Mouse (Mus musculus) ES-E14 (cell line): ENCODE measurements around the gene 4930539E08Rik. TPM values are rescaled to one million over a fixed set of nuclear protein-coding genes. Genes with fewer than 3 reads are reported as not detected.
A peak's percentile ranks its signal among the peaks of the same experiment; 100 is the strongest.

Experiments used
- DNase-seq: peaks from one replicate; pipeline ENCODE4 v3.0.0-alpha.2; 2013; ENCODE audit warnings: low read depth, low spot score
- H3K27ac ChIP-seq: 2 replicates; pipeline ENCODE4 v1.5.1; 2012; ENCODE audit warnings: low read depth, mild to moderate bottlenecking, low read length, moderate library complexity, mixed read lengths; ENCODE audit not compliant: poor library complexity, insufficient read depth, severe bottlenecking
- H3K36me3 ChIP-seq: 2 replicates; pipeline ENCODE4 v1.6.1; 2012; ENCODE audit warnings: mild to moderate bottlenecking, low read length, moderate library complexity, mixed read lengths; ENCODE audit not compliant: control insufficient read depth, poor library complexity, insufficient read depth, severe bottlenecking
- H3K4me1 ChIP-seq, 2 experiments: fragments of 150-350 bp in 1 of 2; sonication (generic) in 1 of 2; 2 replicates each; pipeline ENCODE4 v1.6.1; 2012; ENCODE audit warnings: low read length in 2 of 2, mild to moderate bottlenecking in 1 of 2, mixed read lengths in 1 of 2; ENCODE audit not compliant: control insufficient read depth in 2 of 2, insufficient read depth in 2 of 2, poor library complexity in 1 of 2
- H3K4me3 ChIP-seq, 2 experiments: fragments of 150-350 bp in 1 of 2; sonication (generic) in 1 of 2; 2 replicates each; pipeline ENCODE4 v1.5.1; 2012; ENCODE audit warnings: low read length in 2 of 2, low read depth in 1 of 2, mild to moderate bottlenecking in 1 of 2, mixed read lengths in 1 of 2; ENCODE audit not compliant: insufficient read depth in 1 of 2, poor library complexity in 1 of 2, severe bottlenecking in 1 of 2
- H3K9ac ChIP-seq: 2 replicates; pipeline ENCODE4 v1.6.1; 2012; ENCODE audit warnings: low read depth, mild to moderate bottlenecking, low read length, mixed read lengths; ENCODE audit not compliant: poor library complexity, insufficient read depth, severe bottlenecking
- H3K9me3 ChIP-seq: fragments of 150-350 bp; sonication (generic); 2 replicates; pipeline ENCODE4 v1.6.1; 2012; ENCODE audit warnings: low read depth, mild to moderate bottlenecking, low read length; ENCODE audit not compliant: control insufficient read depth, insufficient read depth
- CHD2 ChIP-seq: IDR thresholded peaks from 2 replicates; pipeline ENCODE4 v1.6.1; 2014; ENCODE audit warnings: mild to moderate bottlenecking, low read depth, low read length, inconsistent platforms
- HCFC1 ChIP-seq: IDR thresholded peaks from 2 replicates; pipeline ENCODE4 v1.6.1; 2012; ENCODE audit warnings: low read length, inconsistent platforms, borderline replicate concordance; ENCODE audit not compliant: insufficient read depth
- MAFK ChIP-seq: IDR thresholded peaks from 2 replicates; pipeline ENCODE4 v1.6.1; 2014; ENCODE audit warnings: mild to moderate bottlenecking, low read depth, low read length, inconsistent platforms; ENCODE audit not compliant: insufficient read depth
- ZC3H11A ChIP-seq: IDR thresholded peaks from 2 replicates; pipeline ENCODE4 v1.6.1; 2012; ENCODE audit warnings: low read depth, mild to moderate bottlenecking, inconsistent platforms, low read length, borderline replicate concordance
- ZNF384 ChIP-seq: IDR thresholded peaks from 2 replicates; pipeline ENCODE4 v1.6.1; 2012; ENCODE audit warnings: low read depth, low read length, inconsistent platforms
- in situ Hi-C, 2 experiments: fragments of 600-800 bp; cut with MboI; formaldehyde crosslinking; loops; one replicate each; pipeline ENCODE4 v1.15.1; 2025; ENCODE audit warnings: low sequenced_read_pairs in 2 of 2, inconsistent platforms in 1 of 2; ENCODE audit not compliant: unreplicated experiment in 2 of 2
- total RNA-seq: library from RNA; depleted of rRNA; stranded (reverse); fragments of 300-350 nt; gene quantifications from 2 replicates; pipeline ENCODE4 v1.2.3, GENCODE M21; 2012

The 4930539E08Rik gene
- total RNA-seq, 1 experiment = 1.2 TPM

DNA sequence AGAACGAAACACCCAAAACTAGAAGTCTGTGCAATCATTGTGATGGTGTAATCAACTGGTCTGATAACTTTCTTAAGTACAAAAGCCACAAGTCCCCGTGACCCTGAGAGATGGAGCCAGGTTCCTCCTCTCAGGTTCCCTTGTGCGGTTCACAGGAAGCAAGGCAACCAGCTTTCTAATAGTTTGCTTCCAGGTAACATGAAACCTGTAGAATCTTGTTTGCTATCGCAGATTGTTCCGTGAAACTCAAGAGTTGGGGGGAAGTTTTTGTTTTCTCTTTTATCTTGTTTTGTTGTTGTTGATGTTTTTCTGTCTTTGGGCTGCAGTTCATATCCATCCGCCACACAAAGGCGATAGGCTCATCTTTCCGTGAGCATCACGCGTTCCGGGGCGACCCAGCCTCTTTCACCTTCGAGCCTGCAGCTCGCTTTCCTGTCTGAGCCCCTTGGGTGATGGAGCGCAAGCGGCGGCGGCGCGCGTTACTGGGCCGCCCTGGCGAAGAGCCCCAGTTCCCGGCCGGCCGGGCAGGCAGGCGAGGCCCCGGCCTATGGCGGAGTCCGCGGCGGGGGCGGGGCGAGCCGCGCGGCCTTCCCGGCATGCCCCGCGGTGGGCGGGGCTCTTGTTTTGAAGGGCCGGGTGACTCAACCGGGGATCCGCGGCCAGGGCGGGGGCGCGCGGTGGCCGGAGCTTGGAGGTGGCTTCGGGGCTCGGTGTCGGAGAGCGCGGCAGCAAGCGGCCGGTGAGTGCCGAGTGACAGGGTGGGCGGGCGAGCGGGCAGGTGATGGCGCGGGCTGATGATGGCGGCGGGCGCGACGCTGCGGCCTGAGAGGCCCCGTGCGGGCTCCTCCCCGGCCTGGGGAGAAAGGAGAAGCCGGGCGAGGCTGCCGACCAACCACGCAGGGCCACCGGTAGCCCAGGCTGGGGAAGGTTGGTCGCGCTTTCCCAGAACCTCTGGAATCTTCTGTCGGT is 37.0 kb upstream of the 4930539E08Rik start, which contains the start of gene Kctd20:
Gene Kctd20 (plus strand): TSS at position 120 of the 969 bp plus-strand sequence.
- peak within 1 kb of the TSS; percentile 91 for H3K27ac ChIP-seq
- peaks cover 2% of the 10 kb centered on the region; the same call in 1 of the 2 replicates for H3K36me3 ChIP-seq
- H3K9me3 ChIP-seq = no peaks in the 10 kb centered on the region
- TF ChIP-seq MAFK (no peak), CHD2 (no peak), ZNF384 (no peak), ZC3H11A (no peak), HCFC1 (peak; percentile 75; the same call in 1 of the 2 replicates)
- peak within 1 kb of the TSS; percentile 76 to 92 for H3K4me3 ChIP-seq
- peaks cover 6 to 7% of the 10 kb centered on the region in 2 experiments; a peak in 3 of 4 replicates for H3K4me1 ChIP-seq
- peak within 1 kb of the TSS; percentile 94 for H3K9ac ChIP-seq
- peak; percentile 72 for DNase-seq
- in situ Hi-C loops = no loop called here

DNA sequence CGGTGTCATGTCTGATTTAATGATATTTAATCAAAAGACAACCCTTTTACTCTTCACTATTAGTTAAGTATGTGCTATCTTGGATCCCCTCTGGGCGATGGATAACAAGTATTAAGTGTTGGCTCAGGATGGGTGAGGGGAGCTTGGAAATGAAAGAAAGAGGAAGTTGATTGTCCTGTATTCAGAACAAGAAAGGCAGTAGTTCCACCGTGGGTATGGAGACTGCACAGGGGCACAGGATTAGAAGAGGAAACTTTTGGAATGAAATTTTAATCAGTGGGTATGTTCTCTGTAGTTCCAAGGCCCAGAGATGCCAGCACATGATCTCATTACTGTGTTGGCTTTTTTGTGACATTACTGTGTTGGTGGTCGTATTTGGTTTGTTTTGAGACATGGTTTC is 35.6 kb upstream of the 4930539E08Rik start:
- DNase-seq = no peak
- H3K9ac ChIP-seq = no peak overlapping the region
- no peaks in the 10 kb centered on the region for H3K36me3 ChIP-seq
- TF ChIP-seq ZC3H11A (no peak), HCFC1 (no peak), ZNF384 (no peak), CHD2 (no peak), MAFK (no peak)
- H3K9me3 ChIP-seq = no peaks in the 10 kb centered on the region
- H3K4me1 ChIP-seq = peaks cover 6 to 7% of the 10 kb centered on the region in 2 experiments; a peak in 3 of 4 replicates
- in situ Hi-C loops = no loop called here
- no peak overlapping the region; the same call in 1 of the 2 replicates for H3K27ac ChIP-seq
- H3K4me3 ChIP-seq = no peak overlapping the region

DNA sequence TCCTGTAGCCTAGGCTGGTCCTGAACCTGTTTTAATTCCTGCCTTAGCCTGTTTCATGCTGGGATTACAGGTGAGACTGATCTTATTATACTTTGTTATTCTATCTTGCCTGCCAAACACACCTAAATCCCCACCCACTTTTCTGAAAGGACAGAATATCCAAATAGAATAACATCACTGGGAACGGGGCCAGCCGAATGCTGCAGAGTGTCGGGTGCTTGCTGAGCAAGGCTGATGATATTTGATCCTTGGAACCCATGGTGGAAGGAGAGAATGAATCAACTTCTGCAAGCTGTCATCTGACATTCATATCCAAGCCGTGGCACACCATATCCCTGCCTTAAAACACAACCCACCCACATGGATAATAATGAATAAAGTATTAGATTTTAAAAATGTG is 33.5 kb upstream of the 4930539E08Rik start:
- no peak overlapping the region for H3K9ac ChIP-seq
- TF ChIP-seq ZNF384 = no peak
- no peak for TF ChIP-seq CHD2
- TF ChIP-seq HCFC1 = no peak
- TF ChIP-seq MAFK = no peak
- no peak for TF ChIP-seq ZC3H11A
- no peak overlapping the region for H3K4me3 ChIP-seq
- in situ Hi-C loops = no loop called here
- H3K4me1 ChIP-seq = peaks cover 3 to 4% of the 10 kb centered on the region in 2 experiments; a peak in 3 of 4 replicates
- no peaks in the 10 kb centered on the region for H3K9me3 ChIP-seq
- H3K27ac ChIP-seq = no peak overlapping the region
- DNase-seq = no peak
- H3K36me3 ChIP-seq = no peaks in the 10 kb centered on the region

DNA sequence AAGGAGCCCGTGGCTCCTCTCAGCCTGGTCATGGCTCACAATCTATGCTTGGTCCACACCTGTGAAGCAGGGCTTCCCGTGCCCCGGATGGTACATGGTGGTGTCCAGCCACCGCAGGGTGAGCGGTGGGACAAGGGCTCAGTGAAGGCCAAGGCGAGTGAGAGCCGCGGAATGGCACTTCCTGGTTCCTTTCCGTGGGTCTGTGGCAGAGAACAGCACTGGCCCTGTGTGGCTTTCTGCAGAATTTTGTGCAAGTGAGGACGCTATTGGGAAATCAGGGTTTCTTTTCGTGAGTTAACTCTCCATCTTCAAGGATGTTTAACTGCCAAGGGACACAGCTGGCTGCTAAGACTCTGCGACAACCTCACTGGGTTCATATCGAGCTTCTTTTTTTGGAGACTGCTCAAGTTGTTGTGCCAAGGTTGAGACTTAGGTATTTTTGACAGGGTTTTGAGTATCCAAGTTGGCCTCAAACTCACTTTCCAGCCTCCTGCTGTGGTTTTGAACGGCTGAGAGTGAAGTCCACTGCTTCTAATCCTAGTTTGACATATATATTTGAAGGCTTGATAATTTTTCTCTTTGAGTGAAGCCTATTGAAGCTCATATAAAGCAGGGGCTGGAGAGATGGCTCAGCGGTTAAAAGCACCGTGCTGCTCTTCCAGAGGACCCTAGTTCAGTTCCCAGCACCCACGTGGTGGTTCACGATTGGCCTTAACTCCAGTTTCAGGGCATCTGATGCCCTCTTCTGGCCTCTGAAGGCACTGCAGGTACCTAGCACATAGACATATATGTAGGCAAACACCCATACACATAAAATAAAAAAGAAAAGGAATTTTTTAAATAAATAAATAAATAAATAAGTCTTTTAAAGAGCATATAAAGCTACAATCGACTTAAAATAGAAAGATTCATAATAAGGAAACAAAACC is 32.2 kb upstream of the 4930539E08Rik start:
- peaks cover 3 to 4% of the 10 kb centered on the region in 2 experiments for H3K4me1 ChIP-seq
- DNase-seq = no peak
- in situ Hi-C loops = no loop called here

More for the DNA sequence above, 32.2 kb upstream of the 4930539E08Rik start:
- Histone ChIP-seq H3K9ac (no peak overlapping the region), H3K27ac (no peak overlapping the region), H3K9me3 (no peaks in the 10 kb centered on the region), H3K36me3 (no peaks in the 10 kb centered on the region), H3K4me3 (no peak overlapping the region)
- TF ChIP-seq MAFK = no peak
- no peak for TF ChIP-seq HCFC1
- no peak for TF ChIP-seq ZNF384
- TF ChIP-seq CHD2 = no peak
- TF ChIP-seq ZC3H11A = no peak
